In the genomic region with DNA sequence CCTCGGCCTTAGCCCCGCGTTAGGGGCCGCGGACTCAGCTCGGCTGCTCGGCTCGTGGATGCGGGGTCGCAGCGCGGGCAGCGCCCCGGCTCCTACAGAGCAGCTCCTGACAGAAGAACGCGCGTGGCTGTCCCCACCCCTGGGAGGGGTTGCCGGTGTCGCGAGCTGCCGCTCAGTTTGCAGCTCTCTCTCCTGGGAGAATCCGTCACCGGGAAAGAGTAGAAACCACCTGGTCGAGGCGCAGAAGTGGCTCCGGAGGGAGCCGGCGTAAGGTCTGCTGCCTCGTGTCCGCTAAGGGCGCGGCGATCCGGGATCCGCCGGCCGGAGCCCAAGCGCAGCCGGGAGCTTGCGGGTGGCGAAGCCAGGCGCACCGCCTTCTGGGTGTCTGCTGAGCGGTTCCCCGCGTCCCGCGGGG, we compare ENCODE assay signal across 8 mouse cellular contexts. TPM values are rescaled to one million over a fixed set of nuclear protein-coding genes. Genes with fewer than 3 reads are reported as not detected.
DNase-seq lines count a peak whose midpoint lies in the region; ATAC-seq and TF ChIP-seq lines count a peak whose summit lies in the region.

No protein-coding gene starts in this region.

- peak overlapping the region; percentile 97 for H3K4me2 ChIP-seq in kidney, embryonic 16.5 days (replicated peaks; ENCODE audit: low read depth, low read length)
- peak overlapping the region; percentile 99 for H3K4me2 ChIP-seq in liver, embryonic 14.5 days (ENCODE audit: low read depth)
- peak overlapping the region; percentile 96 for H3K4me2 ChIP-seq in stomach, embryonic 16.5 days (ENCODE audit: low read depth, low read length)

- TF ChIP-seq EP300 in liver, embryonic 14.5 days (IDR thresholded peaks at IDR 0.05; ENCODE audit: low read depth) = no peak; the same call in 1 of the 2 replicates

- ATAC-seq in kidney, embryonic 16.5 days (ENCODE audit: low FRiP score, low TSS enrichment) = peak; percentile 44
- ATAC-seq in liver, embryonic 14.5 days (ENCODE audit: insufficient read depth) = peak; percentile 67
- ATAC-seq in stomach, embryonic 16.5 days (ENCODE audit: insufficient read depth, low FRiP score) = peak; percentile 49

- no peak for TF ChIP-seq CTCF in liver, embryonic 14.5 days (IDR thresholded peaks at IDR 0.05; ENCODE audit: low read depth)

- no peaks in the 10 kb centered on the region for H3K36me3 ChIP-seq in kidney, embryonic 16.5 days (ENCODE audit: insufficient read depth, low read length)
- H3K36me3 ChIP-seq in liver, embryonic 14.5 days (replicated peaks; ENCODE audit: control insufficient read depth, insufficient read depth, low read depth) = peaks cover 15% of the 10 kb centered on the region
- H3K36me3 ChIP-seq in stomach, embryonic 16.5 days (ENCODE audit: control insufficient read depth, insufficient read depth, low read length) = no peaks in the 10 kb centered on the region

- H3K27me3 ChIP-seq in kidney, embryonic 16.5 days (ENCODE audit: insufficient read depth, low read length) = no peaks in the 10 kb centered on the region
- H3K27me3 ChIP-seq in liver, embryonic 14.5 days (ENCODE audit: control insufficient read depth, insufficient read depth, low read length) = no peaks in the 10 kb centered on the region
- no peaks in the 10 kb centered on the region; the same call in 1 of the 2 replicates for H3K27me3 ChIP-seq in stomach, embryonic 16.5 days (ENCODE audit: control insufficient read depth, insufficient read depth, low read length)

- H3K9ac ChIP-seq in kidney, embryonic 16.5 days (replicated peaks; ENCODE audit: low read length) = peak overlapping the region; percentile 77
- H3K9ac ChIP-seq in liver, embryonic 14.5 days (replicated peaks) = peak overlapping the region; percentile 90
- H3K9ac ChIP-seq in stomach, embryonic 16.5 days (ENCODE audit: low read length) = peak overlapping the region; percentile 75

- H3K9me3 ChIP-seq in kidney, embryonic 16.5 days (ENCODE audit: low read length) = no peaks in the 10 kb centered on the region
- no peaks in the 10 kb centered on the region for H3K9me3 ChIP-seq in liver, embryonic 14.5 days (ENCODE audit: control insufficient read depth, low read length)
- H3K9me3 ChIP-seq in stomach, embryonic 16.5 days (replicated peaks; ENCODE audit: control insufficient read depth, low read length) = 0 out of 2 replicates have a peak, but pooled peaks cover 5% of the 10 kb centered on the region

- H3K4me1 ChIP-seq in kidney, embryonic 16.5 days (ENCODE audit: insufficient read depth, low read length) = peaks cover 3% of the 10 kb centered on the region; the same call in 1 of the 2 replicates
- peaks cover 17 to 32% of the 10 kb centered on the region in 2 experiments for H3K4me1 ChIP-seq in liver, embryonic 14.5 days (replicated peaks; ENCODE audit: control insufficient read depth in 2 of 2, insufficient read depth in 2 of 2, low read length in 1 of 2)
- no peaks in the 10 kb centered on the region for H3K4me1 ChIP-seq in stomach, embryonic 16.5 days (ENCODE audit: control insufficient read depth, insufficient read depth, low read length)

- H3K4me3 ChIP-seq in kidney, embryonic 16.5 days (ENCODE audit: low read length) = peak overlapping the region; percentile 77
- peak overlapping the region; percentile 83 to 88 for H3K4me3 ChIP-seq in liver, embryonic 14.5 days (ENCODE audit: insufficient read depth in 1 of 2, low read depth in 2 of 2, low read length in 2 of 2)
- peak overlapping the region; percentile 69 for H3K4me3 ChIP-seq in stomach, embryonic 16.5 days (replicated peaks; ENCODE audit: low read length)

- DNase-seq in kidney, adult 18-20 months = no peak
- DNase-seq in ZHBTc4 (ENCODE audit: low read depth, low spot score) (peak; percentile 76), adipocyte (ENCODE audit: low spot score) (no peak)
- DNase-seq in forelimb bud, embryonic 11.5 days (ENCODE audit: low read depth, low spot score) = peak; percentile 30
- no peak for DNase-seq in liver, embryonic 14.5 days (ENCODE audit: low read depth in 3 of 3, low spot score in 3 of 3)
- no peak for DNase-seq in retina, embryonic 14.5 days (ENCODE audit: low spot score)

- peak overlapping the region; percentile 65 for H3K27ac ChIP-seq in kidney, embryonic 16.5 days (ENCODE audit: low read length)
- peak overlapping the region; percentile 77 for H3K27ac ChIP-seq in liver, embryonic 14.5 days
- H3K27ac ChIP-seq in stomach, embryonic 16.5 days (ENCODE audit: low read length) = peak overlapping the region; percentile 72; the same call in 1 of the 2 replicates

- WGBS in kidney, embryonic 16.5 days = 0% methylated on average over 48 of the region's 48 CpGs
- under 1% methylated on average over 48 of the region's 48 CpGs for WGBS in liver, embryonic 14.5 days (ENCODE audit: insufficient replicate concordance)
- under 1% methylated on average over 47 of the region's 48 CpGs for WGBS in stomach, embryonic 16.5 days

RNA-seq across cellular contexts. Expression of a gene that starts 0.4 kb away (rescaled TPM):
- polyA plus RNA-seq in kidney, embryonic 16.5 days (2015; fragmentation: Nextera tagmentation; extraction: Ambion mirVana) = 1.4 and 2.5 TPM in 2 replicates
- polyA plus RNA-seq in liver, embryonic 14.5 days (2012; rRNA removed) = 2.2 and 2.6 TPM in 2 replicates
- 4.7 and 5.8 TPM in 2 replicates for polyA plus RNA-seq in liver, embryonic 14.5 days (2014; fragmentation: Nextera tagmentation; extraction: Ambion mirVana)
- 0.99 TPM in 2 replicates for polyA plus RNA-seq in stomach, embryonic 16.5 days (2015; fragmentation: Nextera tagmentation; extraction: Ambion mirVana)

RNA-seq across cellular contexts. Expression of a gene that starts 52.7 kb away (rescaled TPM):
- polyA plus RNA-seq in kidney, embryonic 16.5 days (2015; fragmentation: Nextera tagmentation; extraction: Ambion mirVana) = 140 and 141 TPM in 2 replicates
- 9.7 and 10.5 TPM in 2 replicates for polyA plus RNA-seq in liver, embryonic 14.5 days (2012; rRNA removed)
- polyA plus RNA-seq in liver, embryonic 14.5 days (2014; fragmentation: Nextera tagmentation; extraction: Ambion mirVana) = 42.1 and 42.5 TPM in 2 replicates
- 111 and 130 TPM in 2 replicates for polyA plus RNA-seq in stomach, embryonic 16.5 days (2015; fragmentation: Nextera tagmentation; extraction: Ambion mirVana)

Comparison
In these comparisons a context has a peak if more than half of its experiments do, and no peak if none do; other contexts are left out.
1. DNase-seq: peak in ZHBTc4 (single experiment) and forelimb bud, embryonic 11.5 days (single experiment); none in kidney, adult 18-20 months (single experiment), liver, embryonic 14.5 days (0 of 3), retina, embryonic 14.5 days (single experiment) and adipocyte (single experiment).
2. Peak in every context shown above with its lines, with median percentiles within 50 percentile points of each other: ATAC-seq, H3K27ac ChIP-seq, H3K4me2 ChIP-seq, H3K4me3 ChIP-seq and H3K9ac ChIP-seq.